Mouse (Mus musculus) intestine, embryonic 15.5 days (tissue): ENCODE measurements around the gene Hnrnpu. TPM values are rescaled to one million over a fixed set of nuclear protein-coding genes. Genes with fewer than 3 reads are reported as not detected.

Source experiments
- ATAC-seq: fragments of 200-750 bp; cut with Nextera tagmentation; 2 replicates; pipeline ENCODE4 v1.8.0; 2017; ENCODE audit warnings: moderate TSS enrichment, moderate library complexity
- H3K27ac ChIP-seq: fragments of 300-500 bp; sonication (generic); 2 replicates; pipeline ENCODE4 v1.5.1; 2015; ENCODE audit warnings: mild to moderate bottlenecking, inconsistent platforms
- H3K27me3 ChIP-seq: fragments of 300-500 bp; sonication (generic); replicated peaks from 2 replicates; pipeline ENCODE4 v1.6.1; 2015; ENCODE audit warnings: inconsistent platforms
- H3K36me3 ChIP-seq: fragments of 300-500 bp; sonication (generic); 2 replicates; pipeline ENCODE4 v1.6.1; 2015; ENCODE audit warnings: inconsistent platforms
- H3K4me1 ChIP-seq: fragments of 300-500 bp; sonication (generic); replicated peaks from 2 replicates; pipeline ENCODE4 v1.6.1; 2015; ENCODE audit warnings: inconsistent platforms
- H3K4me2 ChIP-seq: fragments of 300-500 bp; sonication (generic); replicated peaks from 2 replicates; pipeline ENCODE4 v1.6.1; 2015; ENCODE audit warnings: mild to moderate bottlenecking, inconsistent platforms
- H3K4me3 ChIP-seq: fragments of 300-500 bp; sonication (generic); replicated peaks from 2 replicates; pipeline ENCODE4 v1.5.1; 2015; ENCODE audit warnings: inconsistent platforms
- H3K9ac ChIP-seq: fragments of 300-500 bp; sonication (generic); 2 replicates; pipeline ENCODE4 v1.6.1; 2015; ENCODE audit warnings: inconsistent platforms
- H3K9me3 ChIP-seq: fragments of 300-500 bp; sonication (generic); 2 replicates; pipeline ENCODE4 v1.6.1; 2016; ENCODE audit warnings: inconsistent platforms
- WGBS: fragments of 180-500 bp; shearing (Covaris S2); methylation state at CpG from one replicate; pipeline ENCODE4 v1.1.7; 2015; 5-methylcytosine and 5-hydroxymethylcytosine counted together
- polyA plus RNA-seq: library from polyadenylated mRNA; unstranded; fragments of >200 nt; fragmentation: Nextera tagmentation; extraction: Ambion mirVana; gene quantifications from 2 replicates; pipeline ENCODE4 v1.2.1, GENCODE M21; 2015

The Hnrnpu gene
- polyA plus RNA-seq, 1 experiment from 2014 or later = 379 TPM

DNA sequence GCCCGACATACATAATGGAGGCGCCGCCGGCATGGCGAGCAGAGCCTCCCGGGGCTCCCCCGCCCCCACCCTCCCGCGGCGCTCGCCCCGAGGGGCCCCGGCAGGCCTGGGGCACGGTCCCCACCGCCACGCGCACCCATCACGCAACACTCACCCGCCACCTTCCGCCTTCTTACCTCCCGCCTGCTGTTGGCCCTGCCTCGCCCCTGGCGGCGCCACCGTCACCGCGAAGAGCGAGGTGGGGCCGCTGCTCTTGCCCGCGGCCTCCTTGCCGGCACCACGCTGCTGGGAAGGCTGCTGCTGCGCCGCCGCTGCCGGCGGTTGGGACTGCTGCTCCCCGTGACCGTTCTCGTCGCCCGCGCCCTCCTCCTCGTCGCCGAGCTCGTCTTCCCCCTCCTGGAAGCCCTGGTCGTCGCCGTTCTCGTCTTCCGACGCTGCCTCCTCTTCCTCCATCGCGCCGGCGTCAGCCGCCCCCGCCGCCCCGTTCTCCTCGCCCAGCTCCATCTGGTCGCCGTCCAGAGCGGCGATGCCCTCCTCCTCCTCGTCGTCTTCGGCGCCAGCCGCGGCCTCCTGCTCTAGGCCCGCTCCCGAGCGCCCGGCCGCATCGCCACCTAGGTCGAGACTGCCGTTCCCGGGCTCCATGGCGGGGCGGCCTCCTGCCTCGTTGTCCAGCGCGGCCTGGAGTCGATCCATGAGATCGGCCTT, 668 bp downstream of the Hnrnpu start:
- Histone ChIP-seq H3K4me2 (no peak overlapping the region), H3K27ac (peak overlapping the region; percentile 100), H3K27me3 (no peaks in the 10 kb centered on the region), H3K4me1 (0 out of 2 replicates have a peak, but pooled peaks cover 5% of the 10 kb centered on the region), H3K36me3 (peaks cover 8% of the 10 kb centered on the region; the same call in 1 of the 2 replicates), H3K4me3 (peak overlapping the region; percentile 98), H3K9me3 (no peaks in the 10 kb centered on the region), H3K9ac (peak overlapping the region; percentile 100)
- ATAC-seq = peak; percentile 52
- under 1% methylated on average over 74 of the region's 89 CpGs for WGBS

- ATAC-seq = peak; percentile 93
- no peaks in the 10 kb centered on the region for H3K27me3 ChIP-seq
- peak overlapping the region; percentile 98 for H3K4me3 ChIP-seq
- H3K4me1 ChIP-seq = 0 out of 2 replicates have a peak, but pooled peaks cover 5% of the 10 kb centered on the region
- H3K4me2 ChIP-seq = peak overlapping the region; percentile 71; the same call in 1 of the 2 replicates
- peak overlapping the region; percentile 100 for H3K27ac ChIP-seq
- H3K9me3 ChIP-seq = no peaks in the 10 kb centered on the region
- peak overlapping the region; percentile 100 for H3K9ac ChIP-seq
- peaks cover 11% of the 10 kb centered on the region; the same call in 1 of the 2 replicates for H3K36me3 ChIP-seq
- 0% methylated on average over 43 of the region's 53 CpGs for WGBS
These were observed 1.3 kb downstream of the Hnrnpu start for GRCm38 (mm10) chr1:178336289-178336775.

- peak overlapping the region; percentile 71 for H3K4me2 ChIP-seq
- ATAC-seq = no peak
- peak overlapping the region; percentile 51; the same call in 1 of the 2 replicates for H3K27ac ChIP-seq
- H3K4me1 ChIP-seq = 0 out of 2 replicates have a peak, but pooled peaks cover 5% of the 10 kb centered on the region
- peak overlapping the region; percentile 100 for H3K9ac ChIP-seq
- no peaks in the 10 kb centered on the region for H3K27me3 ChIP-seq
- peak overlapping the region; percentile 98 for H3K4me3 ChIP-seq
- H3K9me3 ChIP-seq = no peaks in the 10 kb centered on the region
- peaks cover 11% of the 10 kb centered on the region; the same call in 1 of the 2 replicates for H3K36me3 ChIP-seq
- WGBS = under 1% methylated on average over 16 of the region's 16 CpGs
These were observed 1.7 kb downstream of the Hnrnpu start for GRCm38 (mm10) chr1:178335860-178336261.

DNA sequence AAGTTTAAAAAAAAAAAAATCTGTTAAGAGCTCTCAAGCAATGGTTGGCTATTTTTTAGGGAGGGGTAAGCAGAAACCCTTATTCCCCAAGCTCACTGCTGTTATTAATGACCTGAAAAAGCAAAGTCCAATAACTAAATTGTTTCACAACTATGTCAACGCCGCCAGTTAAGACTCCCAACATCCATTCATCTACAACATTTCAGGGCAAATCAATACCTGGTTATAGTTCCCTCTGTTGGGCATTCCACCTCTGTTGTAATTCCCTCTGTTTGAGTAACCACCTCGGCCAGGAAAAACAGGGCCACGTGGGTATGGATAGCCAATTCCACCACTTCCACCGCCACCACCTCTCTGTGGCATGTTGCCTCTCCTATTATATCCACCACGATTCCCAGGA, 7.7 kb downstream of the Hnrnpu start:
- WGBS = 66% methylated on average over 6 of the region's 6 CpGs
- Histone ChIP-seq H3K9me3 (no peaks in the 10 kb centered on the region), H3K27me3 (no peaks in the 10 kb centered on the region), H3K4me1 (0 out of 2 replicates have a peak, but pooled peaks cover 5% of the 10 kb centered on the region), H3K36me3 (peaks cover 20% of the 10 kb centered on the region), H3K4me2 (no peak overlapping the region), H3K27ac (no peak overlapping the region), H3K4me3 (no peak overlapping the region), H3K9ac (no peak overlapping the region)
- ATAC-seq = peak; percentile 68

- peaks cover 25% of the 10 kb centered on the region for H3K36me3 ChIP-seq
- ATAC-seq = no peak
- WGBS = 72% methylated on average over 5 of the region's 5 CpGs
These were observed 8.6 kb downstream of the Hnrnpu start for GRCm38 (mm10) chr1:178329017-178329416.

DNA sequence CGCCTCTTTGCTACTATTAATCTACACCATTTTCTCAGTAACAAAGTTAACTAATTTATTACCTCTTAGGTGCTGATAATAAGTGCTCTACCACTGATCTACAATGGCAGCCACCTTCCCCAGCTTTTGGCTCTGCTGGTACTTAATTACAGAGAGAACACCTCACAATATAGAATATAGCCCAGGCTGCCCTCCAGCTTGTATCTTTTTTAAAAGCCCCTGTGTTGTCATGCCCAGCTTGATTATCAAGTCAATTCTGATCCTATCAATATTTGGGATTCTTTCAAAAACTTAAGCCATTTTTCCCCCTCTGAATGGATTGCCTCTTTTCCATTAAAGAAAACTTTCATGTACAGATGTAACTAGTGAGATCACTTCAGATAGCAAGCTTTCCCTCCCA, 10.6 kb downstream of the Hnrnpu start:
- Histone ChIP-seq H3K4me3 (no peak overlapping the region), H3K36me3 (peaks cover 24% of the 10 kb centered on the region), H3K27ac (no peak overlapping the region), H3K9me3 (no peaks in the 10 kb centered on the region), H3K27me3 (no peaks in the 10 kb centered on the region), H3K4me2 (no peak overlapping the region), H3K4me1 (no peaks in the 10 kb centered on the region), H3K9ac (no peak overlapping the region)
- no peak for ATAC-seq
- 80% methylated on average over 1 of the region's 1 CpGs for WGBS

More at GRCm38 (mm10) chr1:178329017-178329416, 8.6 kb downstream of the Hnrnpu start:
- no peaks in the 10 kb centered on the region for H3K27me3 ChIP-seq
- H3K9ac ChIP-seq = no peak overlapping the region
- H3K4me2 ChIP-seq = no peak overlapping the region
- H3K27ac ChIP-seq = no peak overlapping the region
- 0 out of 2 replicates have a peak, but pooled peaks cover under 1% of the 10 kb centered on the region for H3K4me1 ChIP-seq
- no peak overlapping the region for H3K4me3 ChIP-seq
- no peaks in the 10 kb centered on the region for H3K9me3 ChIP-seq

DNA sequence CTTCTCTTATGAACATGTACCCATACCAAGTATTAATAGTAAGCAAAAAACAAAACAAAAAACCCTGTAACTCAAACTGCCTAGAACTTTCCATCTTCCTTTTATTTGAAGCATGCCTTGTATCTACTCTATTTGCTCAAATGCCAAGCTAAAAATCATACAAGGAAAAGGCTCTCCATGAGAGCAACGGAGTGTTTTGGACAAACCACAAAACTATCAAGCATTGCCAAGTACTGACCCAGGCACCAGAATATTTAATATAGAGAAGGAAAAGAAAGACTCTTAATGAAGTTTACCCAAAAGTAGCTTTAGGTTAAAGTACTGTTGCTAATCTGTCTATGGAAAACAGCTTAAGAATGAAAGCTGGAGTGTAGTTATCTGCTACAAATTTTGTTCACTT, 11.2 kb downstream of the Hnrnpu start:
- no peak overlapping the region for H3K4me2 ChIP-seq
- no peak overlapping the region for H3K4me3 ChIP-seq
- no peak overlapping the region for H3K9ac ChIP-seq
- WGBS = 88% methylated on average over 1 of the region's 1 CpGs
- ATAC-seq = no peak
- H3K4me1 ChIP-seq = peaks cover under 1% of the 10 kb centered on the region; the same call in 1 of the 2 replicates
- H3K27ac ChIP-seq = no peak overlapping the region
- H3K9me3 ChIP-seq = no peaks in the 10 kb centered on the region
- peaks cover 21% of the 10 kb centered on the region for H3K36me3 ChIP-seq
- no peaks in the 10 kb centered on the region for H3K27me3 ChIP-seq

- Histone ChIP-seq H3K9ac (no peak overlapping the region), H3K27ac (no peak overlapping the region), H3K36me3 (peaks cover 18% of the 10 kb centered on the region), H3K27me3 (no peaks in the 10 kb centered on the region), H3K9me3 (no peaks in the 10 kb centered on the region), H3K4me1 (peaks cover 9% of the 10 kb centered on the region), H3K4me2 (no peak overlapping the region), H3K4me3 (no peak overlapping the region)
- WGBS = 88% methylated on average over 1 of the region's 1 CpGs
- ATAC-seq = no peak
These were observed 13.0 kb downstream of the Hnrnpu start for GRCm38 (mm10) chr1:178324568-178324967.

DNA sequence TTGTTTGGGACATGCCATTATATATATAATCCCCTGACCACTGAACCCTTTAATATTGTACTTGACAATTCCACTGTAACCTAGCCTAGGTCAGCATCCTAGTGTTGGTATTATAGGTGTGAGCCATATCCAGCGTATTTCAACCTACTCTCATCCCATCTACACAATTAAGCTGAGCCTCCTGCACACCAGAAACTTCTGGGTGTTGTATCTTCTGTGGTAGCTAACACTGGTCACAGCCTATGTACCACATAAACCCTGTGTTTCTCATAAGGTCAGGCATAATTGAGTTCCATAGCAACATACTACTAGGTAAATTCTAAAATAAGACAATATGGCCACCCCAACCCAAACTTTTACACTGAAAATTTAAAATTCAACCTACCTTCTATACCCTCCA, 14.4 kb downstream of the Hnrnpu start:
- Histone ChIP-seq H3K27ac (no peak overlapping the region), H3K4me2 (no peak overlapping the region), H3K9me3 (no peaks in the 10 kb centered on the region), H3K36me3 (peaks cover 18% of the 10 kb centered on the region), H3K4me1 (peaks cover 9% of the 10 kb centered on the region), H3K27me3 (no peaks in the 10 kb centered on the region), H3K4me3 (no peak overlapping the region), H3K9ac (no peak overlapping the region)
- no peak for ATAC-seq
- 84% methylated on average over 1 of the region's 1 CpGs for WGBS

DNA sequence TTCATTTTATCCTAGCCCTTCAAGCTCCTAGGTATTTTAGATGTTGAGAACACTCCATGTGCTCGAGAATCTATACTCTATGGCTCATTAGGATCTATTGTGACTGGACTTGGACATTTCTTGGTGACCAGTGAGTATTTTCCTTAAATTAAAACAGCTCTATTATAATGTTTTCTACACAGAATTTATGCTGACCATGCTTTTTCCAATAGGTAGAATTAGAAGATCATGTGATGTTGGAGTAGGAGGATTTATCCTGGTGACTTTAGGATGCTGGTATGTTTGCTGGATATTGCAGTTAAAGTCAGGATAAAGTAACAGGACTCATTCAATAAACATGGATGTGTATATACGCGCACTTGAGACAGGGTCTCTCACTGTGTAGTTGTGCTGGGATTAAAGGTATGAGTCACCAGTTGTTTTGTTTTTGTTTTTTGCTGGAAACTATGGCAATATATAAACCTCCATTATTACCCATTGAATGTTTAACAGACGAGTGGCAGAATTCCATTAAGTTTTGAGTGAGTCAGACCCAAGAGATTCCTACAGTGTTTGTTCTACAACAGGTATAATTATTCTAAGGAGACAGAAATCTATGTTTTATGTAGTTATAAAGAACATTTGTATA, 15.8 kb downstream of the Hnrnpu start:
- H3K9me3 ChIP-seq = no peaks in the 10 kb centered on the region
- no peaks in the 10 kb centered on the region for H3K27me3 ChIP-seq
- H3K36me3 ChIP-seq = peaks cover 15% of the 10 kb centered on the region; the same call in 1 of the 2 replicates
- no peak for ATAC-seq
- H3K4me1 ChIP-seq = peaks cover 12% of the 10 kb centered on the region
- 63% methylated on average over 4 of the region's 4 CpGs for WGBS
- H3K27ac ChIP-seq = no peak overlapping the region
- 0 out of 2 replicates have a peak overlapping the region, but pooled peaks have one; percentile 65 for H3K4me2 ChIP-seq
- H3K9ac ChIP-seq = no peak overlapping the region
- no peak overlapping the region for H3K4me3 ChIP-seq

DNA sequence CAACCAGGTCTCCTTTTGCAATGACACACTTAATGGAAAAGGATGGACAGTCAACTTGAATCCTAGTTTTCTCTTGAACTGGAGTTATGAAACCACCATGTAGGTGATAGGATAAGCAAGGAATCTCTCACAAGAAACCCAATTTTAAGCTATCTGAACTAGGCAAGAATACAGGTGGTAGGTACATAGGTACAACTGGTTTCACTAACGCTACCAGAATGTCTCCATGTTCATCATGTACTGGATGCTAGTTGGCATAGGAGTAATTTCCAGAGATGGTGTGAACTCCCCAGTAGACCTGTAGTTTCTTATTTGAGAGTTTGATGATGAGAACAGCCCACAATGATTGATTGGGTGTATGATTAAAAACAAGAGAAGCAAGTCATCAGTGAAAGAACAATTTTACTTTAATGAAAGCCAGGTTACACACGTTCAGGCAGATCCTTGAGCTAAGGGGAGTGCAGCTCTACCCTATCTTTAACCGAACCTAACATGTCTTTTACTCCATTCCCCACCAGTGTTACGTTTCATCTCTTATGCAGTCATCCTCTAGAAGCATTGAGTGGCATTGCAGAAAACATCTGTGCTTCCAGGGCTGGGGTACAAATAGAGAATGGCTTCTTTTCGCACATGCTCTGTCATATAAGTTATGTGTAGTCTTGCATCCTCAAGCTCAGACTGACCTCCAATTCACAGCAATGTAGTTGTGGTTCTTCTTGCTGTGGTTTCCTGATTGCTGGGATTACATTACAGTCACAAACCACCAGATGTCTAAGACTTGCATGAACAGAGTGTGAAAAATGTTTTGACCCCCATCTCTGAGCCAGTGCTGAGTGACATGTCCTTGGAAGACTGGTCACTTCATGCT, 16.6 kb downstream of the Hnrnpu start:
- no peak for ATAC-seq
- peaks cover 15% of the 10 kb centered on the region; the same call in 1 of the 2 replicates for H3K36me3 ChIP-seq
- H3K27ac ChIP-seq = peak overlapping the region; percentile 51
- WGBS = 39% methylated on average over 5 of the region's 5 CpGs
- no peaks in the 10 kb centered on the region for H3K27me3 ChIP-seq
- H3K9me3 ChIP-seq = no peaks in the 10 kb centered on the region
- peak overlapping the region; percentile 54; the same call in 1 of the 2 replicates for H3K4me3 ChIP-seq
- H3K4me2 ChIP-seq = peak overlapping the region; percentile 65
- H3K4me1 ChIP-seq = peaks cover 12% of the 10 kb centered on the region
- no peak overlapping the region for H3K9ac ChIP-seq
